Mouse (Mus musculus): ENCODE results near the gene Bahcc1.

DNA sequence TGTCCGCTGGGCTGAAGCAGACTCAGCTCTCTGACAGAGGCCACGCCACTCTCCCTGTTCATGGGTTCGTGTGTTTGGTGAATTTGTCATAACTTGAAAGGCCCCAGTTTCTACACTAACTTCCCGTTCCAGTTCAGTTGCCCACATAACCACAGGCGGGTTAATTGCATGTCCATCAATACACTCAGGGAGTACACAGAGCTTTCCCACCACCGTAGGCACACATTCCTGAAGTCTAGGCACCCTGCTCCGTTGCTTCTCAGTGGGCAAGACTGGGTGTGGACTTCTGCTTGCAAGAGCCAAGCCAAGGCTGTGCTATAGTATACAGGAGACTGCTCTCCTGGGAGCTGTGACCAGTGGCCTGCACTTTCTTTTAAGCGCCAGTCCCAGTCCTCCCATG lies 23.3 kb upstream of the Bahcc1 start:
- TF ChIP-seq MAFK (IDR thresholded peaks at IDR 0.05; ENCODE audit: insufficient read depth, low read depth, low read length), result no peak
- no peak for TF ChIP-seq HCFC1 (IDR thresholded peaks at IDR 0.05; ENCODE audit: borderline replicate concordance, insufficient read depth, low read length)
- no peak for TF ChIP-seq ZC3H11A (IDR thresholded peaks at IDR 0.05; ENCODE audit: borderline replicate concordance, low read depth, low read length)
- no peak for TF ChIP-seq ZNF384 (IDR thresholded peaks at IDR 0.05; ENCODE audit: low read depth, low read length)
- no peak for TF ChIP-seq CHD2 (IDR thresholded peaks at IDR 0.05; ENCODE audit: low read depth, low read length)

Measured in ES-E14 (cell line).